Mouse (Mus musculus) liver, adult 2 months (tissue): Measurements from ENCODE around the gene Mucl3. TPM values are rescaled to one million over a fixed set of nuclear protein-coding genes. Genes with fewer than 3 reads are reported as not detected.
A peak's percentile ranks its signal among the peaks of the same experiment; 100 is the strongest.

Experiments
- DNase-seq: peaks from one replicate; pipeline ENCODE4 v3.0.0-alpha.2; 2011; ENCODE audit warnings: low read depth, low spot score; ENCODE audit errors: extremely low read depth
- H3K27ac ChIP-seq: fragments of 200-500 bp; replicated peaks from 2 replicates; pipeline ENCODE4 v1.5.1; 2012; ENCODE audit warnings: low read depth, mild to moderate bottlenecking, control low read depth, inconsistent platforms, low read length; ENCODE audit not compliant: insufficient read depth
- H3K27me3 ChIP-seq: fragments of 200-500 bp; 2 replicates; pipeline ENCODE4 v1.6.1; 2012; ENCODE audit warnings: mild to moderate bottlenecking, moderate library complexity, low read length, inconsistent platforms; ENCODE audit not compliant: control insufficient read depth, insufficient read depth
- H3K36me3 ChIP-seq: fragments of 200-500 bp; 2 replicates; pipeline ENCODE4 v1.6.1; 2012; ENCODE audit warnings: low read length, inconsistent platforms; ENCODE audit not compliant: control insufficient read depth, insufficient read depth
- H3K4me1 ChIP-seq: fragments of 200-500 bp; 2 replicates; pipeline ENCODE4 v1.6.1; 2011; ENCODE audit warnings: low read length; ENCODE audit not compliant: control insufficient read depth, insufficient read depth
- H3K4me3 ChIP-seq: fragments of 200-500 bp; 2 replicates; pipeline ENCODE4 v1.5.1; 2011; ENCODE audit warnings: low read depth, mild to moderate bottlenecking, control low read depth, low read length, moderate library complexity; ENCODE audit not compliant: insufficient read depth
- H3K79me2 ChIP-seq: fragments of 200-500 bp; 2 replicates; pipeline ENCODE4 v1.6.1; 2012; ENCODE audit warnings: inconsistent platforms, mild to moderate bottlenecking, low read length, moderate library complexity; ENCODE audit not compliant: control insufficient read depth, insufficient read depth
- H3K9ac ChIP-seq: fragments of 200-500 bp; 2 replicates; pipeline ENCODE4 v1.6.1; 2012; ENCODE audit warnings: low read depth, mild to moderate bottlenecking, control low read depth, inconsistent platforms, low read length
- CTCF ChIP-seq: fragments of 200-500 bp; IDR thresholded peaks from 2 replicates; pipeline ENCODE4 v1.5.1; 2011; ENCODE audit warnings: low read depth, low read length, control low read depth
- POLR2A ChIP-seq: fragments of 200-500 bp; IDR thresholded peaks from 2 replicates; pipeline ENCODE4 v1.6.1; 2011; ENCODE audit warnings: low read length, control low read depth; ENCODE audit not compliant: insufficient read depth; ENCODE audit errors: extremely low read depth
- WGBS: fragments of 180-500 bp; shearing (Covaris S2); methylation state at CpG from one replicate; pipeline ENCODE4 v1.1.7; 2018; 5-methylcytosine and 5-hydroxymethylcytosine counted together
- polyA plus RNA-seq: library from polyadenylated mRNA; depleted of rRNA; stranded (reverse); fragments of >200 nt; gene quantifications from 2 replicates; pipeline ENCODE4 v1.2.3, GENCODE M21; 2012
- total RNA-seq: library from RNA; depleted of rRNA; stranded (reverse); fragments of >200 nt; gene quantifications from 2 replicates; pipeline ENCODE4 v1.2.3, GENCODE M21; 2014

Gene Mucl3
- total and polyA plus RNA-seq, 2 experiments, result not detected

DNA sequence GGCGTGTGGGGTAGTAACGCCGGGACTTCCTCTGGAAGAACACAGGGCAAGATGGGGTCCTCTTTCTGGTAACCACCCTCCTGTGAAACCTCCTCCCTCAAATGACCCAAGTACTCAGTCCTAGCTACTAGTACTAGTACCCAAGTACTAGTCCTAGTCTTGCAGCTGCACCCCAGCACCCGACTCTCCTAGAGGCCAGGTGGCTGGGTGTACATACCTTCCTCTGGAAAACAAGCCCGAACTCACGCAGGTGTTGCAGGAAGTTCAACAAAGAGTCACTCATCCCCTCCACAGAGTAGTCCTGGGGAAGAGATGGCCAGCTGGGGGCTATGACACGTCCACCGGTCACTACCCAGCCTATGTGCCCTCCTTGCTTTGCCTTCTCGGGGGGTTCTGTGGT is 26.2 kb upstream of the Mucl3 start:
- 97% methylated on average over 9 of the region's 9 CpGs for WGBS

DNA sequence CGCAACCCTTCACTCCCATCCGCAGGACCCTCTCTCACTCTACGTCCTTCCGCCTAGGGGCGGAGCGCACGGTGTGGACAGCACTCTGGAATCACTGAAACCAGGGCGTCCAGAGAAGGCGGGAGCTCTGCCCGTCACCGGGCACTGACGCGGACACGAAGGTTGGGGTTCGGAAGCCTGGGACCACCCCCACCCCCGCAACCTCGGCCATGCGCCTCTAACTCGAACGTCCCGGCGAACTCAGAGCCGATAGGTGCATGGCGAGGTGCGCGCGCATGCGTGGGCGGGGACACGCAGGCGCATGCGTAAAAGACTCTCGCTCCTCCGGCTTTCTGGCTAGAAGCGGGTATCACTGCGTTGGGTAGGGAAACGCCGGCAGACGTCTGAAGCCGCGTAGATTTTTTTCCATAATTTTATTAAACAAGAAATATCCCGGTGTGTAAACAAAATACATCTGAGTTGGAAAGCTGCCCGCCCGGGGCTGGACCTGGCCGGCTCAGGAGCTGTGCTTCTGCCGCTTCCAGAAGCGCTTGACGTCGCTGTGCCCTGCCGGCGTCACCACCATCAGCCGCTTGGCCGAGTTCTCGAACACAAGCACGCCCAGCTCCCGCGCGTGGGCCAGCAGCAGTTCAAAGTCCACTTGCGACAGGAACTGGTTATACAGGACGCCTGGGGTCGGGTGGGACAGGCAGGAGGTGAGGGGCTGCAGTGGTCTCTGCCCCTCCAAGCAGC is 24.0 kb upstream of the Mucl3 start, which contains the start of gene Vars2:
TSS of gene Vars2 (minus strand) at position 259 of the 732 bp plus-strand sequence.
- no peaks in the 10 kb centered on the region for H3K79me2 ChIP-seq
- H3K36me3 ChIP-seq, result no peaks in the 10 kb centered on the region; the same call in 1 of the 2 replicates
- DNase-seq, result peak; percentile 80
- H3K27ac ChIP-seq, result peak within 1 kb of the TSS; percentile 42
- H3K27me3 ChIP-seq, result no peaks in the 10 kb centered on the region
- H3K4me1 ChIP-seq, result 0 out of 2 replicates have a peak, but pooled peaks cover 2% of the 10 kb centered on the region
- H3K4me3 ChIP-seq, result peak within 1 kb of the TSS; percentile 66
- peak within 1 kb of the TSS; percentile 79 for H3K9ac ChIP-seq
- under 1% methylated on average over 61 of the region's 61 CpGs for WGBS
- TF ChIP-seq POLR2A (peak; percentile 84), CTCF (no peak; the same call in 1 of the 2 replicates)

More for the DNA sequence above, 26.2 kb upstream of the Mucl3 start:
- no peaks in the 10 kb centered on the region for H3K79me2 ChIP-seq
- no peaks in the 10 kb centered on the region for H3K27me3 ChIP-seq
- TF ChIP-seq POLR2A (no peak), CTCF (no peak)
- H3K27ac ChIP-seq, result no peak overlapping the region
- no peak for DNase-seq
- peaks cover 9% of the 10 kb centered on the region; the same call in 1 of the 2 replicates for H3K4me1 ChIP-seq
- no peak overlapping the region for H3K4me3 ChIP-seq
- H3K9ac ChIP-seq, result no peak overlapping the region
- H3K36me3 ChIP-seq, result no peaks in the 10 kb centered on the region

DNA sequence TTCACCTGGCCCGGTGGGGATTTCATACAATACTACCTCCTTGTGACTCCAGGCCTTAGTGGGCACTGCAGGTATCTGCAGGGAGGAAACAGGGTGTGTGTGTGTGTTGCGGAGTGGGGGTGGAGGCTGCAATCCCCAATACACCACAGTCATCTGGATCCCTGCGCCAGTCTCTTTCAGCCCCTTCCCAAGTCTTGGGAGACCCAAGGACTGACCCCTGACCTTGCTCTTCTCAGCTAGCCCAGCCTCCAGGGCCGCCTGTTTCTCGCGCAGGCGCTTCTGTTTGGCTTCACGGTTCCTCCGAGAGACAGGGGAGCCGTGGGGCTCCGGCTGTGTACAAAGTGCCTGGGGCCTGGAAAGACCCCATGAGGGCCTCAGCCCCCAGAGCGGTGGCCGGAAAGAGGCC is 23.4 kb upstream of the Mucl3 start:
- DNase-seq, result peak; percentile 2
- H3K36me3 ChIP-seq, result no peaks in the 10 kb centered on the region; the same call in 1 of the 2 replicates
- no peak for TF ChIP-seq POLR2A
- TF ChIP-seq CTCF, result no peak
- H3K79me2 ChIP-seq, result no peaks in the 10 kb centered on the region
- H3K4me1 ChIP-seq, result 0 out of 2 replicates have a peak, but pooled peaks cover 2% of the 10 kb centered on the region
- peak overlapping the region; percentile 66 for H3K4me3 ChIP-seq
- H3K27ac ChIP-seq, result peak overlapping the region; percentile 16; the same call in 1 of the 2 replicates
- peak overlapping the region; percentile 79 for H3K9ac ChIP-seq
- 7% methylated on average over 13 of the region's 13 CpGs for WGBS
- no peaks in the 10 kb centered on the region for H3K27me3 ChIP-seq

DNA sequence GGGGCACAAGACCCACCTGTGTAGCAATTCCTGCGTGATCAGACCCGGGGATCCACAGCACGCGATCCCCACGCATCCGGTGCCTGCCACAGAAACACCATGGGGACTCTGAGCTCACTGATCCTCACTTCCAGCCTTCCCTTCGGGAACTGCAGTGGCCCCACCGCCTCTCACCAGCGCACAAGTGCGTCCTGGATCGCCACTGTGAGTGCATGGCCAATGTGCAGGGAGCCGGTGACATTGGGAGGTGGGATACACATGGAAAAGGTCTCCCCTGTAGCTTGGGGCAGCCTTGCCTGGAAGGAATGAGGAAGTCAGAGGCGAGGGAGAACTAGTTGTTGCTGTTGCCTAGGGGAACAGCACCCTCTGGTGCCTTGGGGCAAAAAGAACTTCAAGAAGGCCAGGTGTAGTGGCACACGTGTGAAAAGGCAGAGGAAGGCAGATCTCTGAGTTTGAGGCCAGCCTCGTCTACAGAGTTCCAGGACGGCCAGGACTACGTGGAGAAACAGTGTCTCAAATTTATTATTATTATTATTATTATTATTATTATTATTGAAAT is 22.5 kb upstream of the Mucl3 start:
- H3K9ac ChIP-seq, result no peak overlapping the region
- peak; percentile 15 for DNase-seq
- H3K79me2 ChIP-seq, result no peaks in the 10 kb centered on the region
- TF ChIP-seq POLR2A, result no peak
- TF ChIP-seq CTCF, result peak; percentile 35; the same call in 1 of the 2 replicates
- no peak overlapping the region for H3K4me3 ChIP-seq
- H3K4me1 ChIP-seq, result 0 out of 2 replicates have a peak, but pooled peaks cover 2% of the 10 kb centered on the region
- no peaks in the 10 kb centered on the region for H3K27me3 ChIP-seq
- WGBS, result 88% methylated on average over 17 of the region's 17 CpGs
- no peak overlapping the region for H3K27ac ChIP-seq
- no peaks in the 10 kb centered on the region; the same call in 1 of the 2 replicates for H3K36me3 ChIP-seq

DNA sequence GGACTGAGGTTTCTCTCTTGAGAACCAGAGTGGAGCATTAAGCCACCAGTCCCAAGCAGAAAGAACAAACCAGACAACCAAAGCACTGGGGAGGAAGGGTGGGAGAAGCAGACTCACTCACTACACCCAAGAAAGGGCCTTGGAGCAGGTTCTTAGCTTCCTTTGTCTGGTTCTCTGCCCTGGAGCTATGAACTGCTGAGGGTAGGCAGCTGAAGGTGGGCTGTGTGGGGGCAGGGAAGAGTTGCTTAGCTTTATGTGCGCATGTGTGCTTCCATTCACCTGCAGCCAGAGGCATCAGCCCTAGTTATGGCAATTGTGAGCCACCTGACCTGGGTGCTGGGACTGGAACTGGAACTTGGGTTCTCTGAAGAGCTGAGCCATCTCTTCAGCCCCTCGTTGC is 9.6 kb upstream of the Mucl3 start:
- H3K27ac ChIP-seq, result no peak overlapping the region
- 86% methylated on average over 2 of the region's 2 CpGs for WGBS
- H3K79me2 ChIP-seq, result no peaks in the 10 kb centered on the region
- no peak for DNase-seq
- no peak overlapping the region for H3K9ac ChIP-seq
- H3K27me3 ChIP-seq, result no peaks in the 10 kb centered on the region
- no peaks in the 10 kb centered on the region for H3K4me1 ChIP-seq
- no peak for TF ChIP-seq POLR2A
- TF ChIP-seq CTCF, result no peak
- H3K4me3 ChIP-seq, result no peak overlapping the region
- peaks cover 4% of the 10 kb centered on the region; the same call in 1 of the 2 replicates for H3K36me3 ChIP-seq
